Mouse (Mus musculus) kidney, embryonic 15.5 days (tissue): ENCODE results near the gene Rnf5. TPM values are rescaled to one million over a fixed set of nuclear protein-coding genes. Genes with fewer than 3 reads are reported as not detected.

Experiments used
- ATAC-seq: fragments of 200-750 bp; cut with Nextera tagmentation; replicated peaks from 2 replicates; pipeline ENCODE4 v1.8.0; 2017; ENCODE audit warnings: moderate TSS enrichment; ENCODE audit not compliant: low FRiP score
- H3K27ac ChIP-seq: fragments of 300-500 bp; sonication (generic); 2 replicates; pipeline ENCODE4 v1.5.1; 2015; ENCODE audit warnings: mild to moderate bottlenecking, inconsistent platforms
- H3K27me3 ChIP-seq: fragments of 300-500 bp; sonication (generic); 2 replicates; pipeline ENCODE4 v1.6.1; 2015; ENCODE audit warnings: inconsistent platforms
- H3K36me3 ChIP-seq: fragments of 300-500 bp; sonication (generic); 2 replicates; pipeline ENCODE4 v1.6.1; 2015; ENCODE audit warnings: inconsistent platforms
- H3K4me1 ChIP-seq: fragments of 300-500 bp; sonication (generic); 2 replicates; pipeline ENCODE4 v1.6.1; 2015; ENCODE audit warnings: inconsistent platforms
- H3K4me2 ChIP-seq: fragments of 300-500 bp; sonication (generic); 2 replicates; pipeline ENCODE4 v1.6.1; 2015; ENCODE audit warnings: moderate library complexity, mild to moderate bottlenecking, inconsistent platforms
- H3K4me3 ChIP-seq: fragments of 300-500 bp; sonication (generic); replicated peaks from 2 replicates; pipeline ENCODE4 v1.5.1; 2015; ENCODE audit warnings: mild to moderate bottlenecking, inconsistent platforms
- H3K9ac ChIP-seq: fragments of 300-500 bp; sonication (generic); 2 replicates; pipeline ENCODE4 v1.6.1; 2015; ENCODE audit warnings: mild to moderate bottlenecking, inconsistent platforms
- H3K9me3 ChIP-seq: fragments of 300-500 bp; sonication (generic); replicated peaks from 2 replicates; pipeline ENCODE4 v1.6.1; 2016; ENCODE audit warnings: inconsistent platforms
- WGBS: fragments of 180-500 bp; shearing (Covaris S2); methylation state at CpG from one replicate; pipeline ENCODE4 v1.1.7; 2015; ENCODE audit warnings: mixed read lengths; 5-methylcytosine and 5-hydroxymethylcytosine counted together
- polyA plus RNA-seq: library from polyadenylated mRNA; unstranded; fragments of >200 nt; fragmentation: Nextera tagmentation; extraction: Ambion mirVana; gene quantifications from 2 replicates; pipeline ENCODE4 v1.2.1, GENCODE M21; 2015

Gene Rnf5
- polyA plus RNA-seq, 1 experiment from 2014 or later: 166 TPM

GRCm38 (mm10) chr17:34555483-34555882 lies 48.0 kb downstream of the Rnf5 start:
- ATAC-seq: no peak
- 24% methylated on average over 5 of the region's 5 CpGs for WGBS

More at GRCm38 (mm10) chr17:34555483-34555882, 48.0 kb downstream of the Rnf5 start:
- H3K9me3 ChIP-seq: no peaks in the 10 kb centered on the region
- H3K27me3 ChIP-seq: no peaks in the 10 kb centered on the region
- H3K9ac ChIP-seq: no peak overlapping the region
- no peak overlapping the region for H3K4me2 ChIP-seq
- no peaks in the 10 kb centered on the region for H3K4me1 ChIP-seq
- no peak overlapping the region for H3K4me3 ChIP-seq
- no peaks in the 10 kb centered on the region for H3K36me3 ChIP-seq
- no peak overlapping the region for H3K27ac ChIP-seq

Other genes starting within 250 kb of the Rnf5 start
- 0.08 and 0.16 TPM in 2 replicates for gene Btnl2, start 248.9 kb downstream of the Rnf5 start, polyA plus RNA-seq
- gene Btnl1, start 226.6 kb downstream of the Rnf5 start, polyA plus RNA-seq: not detected in 2 replicates
- 0.32 and 0.77 TPM in 2 replicates for gene BC051142, start 204.9 kb downstream of the Rnf5 start, polyA plus RNA-seq
- gene Btnl4, start 126.4 kb downstream of the Rnf5 start, polyA plus RNA-seq: 0.09 TPM in 1 of 2 replicates, not detected in the other
- not detected in 2 replicates for gene Btnl6, start 86.3 kb downstream of the Rnf5 start, polyA plus RNA-seq
- 8.7 and 11.8 TPM in 2 replicates for gene Notch4, start 39.4 kb downstream of the Rnf5 start, polyA plus RNA-seq
- 20.8 and 22.6 TPM in 2 replicates for gene Gpsm3, start 13.9 kb downstream of the Rnf5 start, polyA plus RNA-seq
- 14.9 and 16.7 TPM in 2 replicates for gene Pbx2, start 12.4 kb downstream of the Rnf5 start, polyA plus RNA-seq
- 6.5 and 7.5 TPM in 2 replicates for gene Ager, start 5.8 kb downstream of the Rnf5 start, polyA plus RNA-seq
- 60.8 and 72.2 TPM in 2 replicates for gene Agpat1, start 572 bp upstream of the Rnf5 start, polyA plus RNA-seq
- 3.5 and 4.4 TPM in 2 replicates for gene Egfl8, start 12.3 kb upstream of the Rnf5 start, polyA plus RNA-seq
- 36.5 and 39.1 TPM in 2 replicates for gene Ppt2, start 24.8 kb upstream of the Rnf5 start, polyA plus RNA-seq
- gene Prrt1, start 25.8 kb upstream of the Rnf5 start, polyA plus RNA-seq: 0.24 and 0.35 TPM in 2 replicates
- gene Fkbpl, start 41.1 kb upstream of the Rnf5 start, polyA plus RNA-seq: 17.2 and 18.4 TPM in 2 replicates
- 86.2 and 98.2 TPM in 2 replicates for gene Atf6b, start 43.5 kb upstream of the Rnf5 start, polyA plus RNA-seq
- 0.35 and 0.75 TPM in 2 replicates for gene Tnxb, start 66.8 kb upstream of the Rnf5 start, polyA plus RNA-seq
- gene C4b, start 140.2 kb upstream of the Rnf5 start, polyA plus RNA-seq: 0.73 and 2.0 TPM in 2 replicates
- gene Cyp21a1, start 200.9 kb upstream of the Rnf5 start, polyA plus RNA-seq: 11.1 and 45.4 TPM in 2 replicates
- 29.4 and 29.6 TPM in 2 replicates for gene Stk19, start 233.3 kb upstream of the Rnf5 start, polyA plus RNA-seq
- gene Dxo, start 233.3 kb upstream of the Rnf5 start, polyA plus RNA-seq: 62.7 and 73.0 TPM in 2 replicates
- gene Skiv2l, start 246.5 kb upstream of the Rnf5 start, polyA plus RNA-seq: 48.5 and 53.1 TPM in 2 replicates
- 101 and 116 TPM in 2 replicates for gene Nelfe, start 246.7 kb upstream of the Rnf5 start, polyA plus RNA-seq